Mouse (Mus musculus): ENCODE data around the gene Senp5. TPM values are rescaled to one million over a fixed set of nuclear protein-coding genes. Genes with fewer than 3 reads are reported as not detected.

Senp5 gene
- polyA plus RNA-seq, 1 experiment from 2014 or later = 10.9 TPM

DNA sequence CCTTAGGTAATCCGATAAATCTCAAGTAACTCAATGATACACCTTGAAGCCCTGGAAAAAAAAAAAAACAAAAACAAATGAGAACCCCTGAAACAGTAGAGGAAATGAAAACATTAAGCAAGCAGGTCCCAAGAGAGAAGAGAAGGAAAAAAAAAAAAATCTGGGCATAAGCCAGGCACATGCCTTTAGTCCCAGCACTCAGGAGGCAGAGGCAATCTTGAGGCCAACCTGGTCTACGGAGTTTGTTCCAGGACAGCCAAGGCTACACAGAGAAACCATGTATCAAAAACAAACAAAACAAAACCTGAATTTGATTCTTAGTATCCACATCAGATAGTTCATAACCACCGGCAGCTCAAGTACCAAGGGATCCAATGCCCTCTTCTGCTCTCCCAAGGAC, 1.6 kb upstream of the Senp5 start:
- H3K9ac ChIP-seq = no peak overlapping the region
- ATAC-seq (ENCODE audit: insufficient read depth) = no peak
- WGBS = 95% methylated on average over 3 of the region's 3 CpGs
- 0 out of 2 replicates have a peak, but pooled peaks cover 5% of the 10 kb centered on the region for H3K4me1 ChIP-seq (ENCODE audit: insufficient read depth)
- no peak overlapping the region for H3K27ac ChIP-seq (ENCODE audit: low read depth)
- H3K36me3 ChIP-seq (ENCODE audit: insufficient read depth) = peaks cover 2% of the 10 kb centered on the region; the same call in 1 of the 2 replicates
- no peaks in the 10 kb centered on the region for H3K27me3 ChIP-seq (ENCODE audit: insufficient read depth, low read length)
- no peak overlapping the region for H3K4me3 ChIP-seq (ENCODE audit: low read depth, low read length)
- no peak for TF ChIP-seq CTCF (IDR thresholded peaks at IDR 0.05; ENCODE audit: low read depth)
- no peak for DNase-seq
- H3K9me3 ChIP-seq (ENCODE audit: low read depth, low read length) = no peaks in the 10 kb centered on the region
- H3K4me2 ChIP-seq = no peak overlapping the region

DNA sequence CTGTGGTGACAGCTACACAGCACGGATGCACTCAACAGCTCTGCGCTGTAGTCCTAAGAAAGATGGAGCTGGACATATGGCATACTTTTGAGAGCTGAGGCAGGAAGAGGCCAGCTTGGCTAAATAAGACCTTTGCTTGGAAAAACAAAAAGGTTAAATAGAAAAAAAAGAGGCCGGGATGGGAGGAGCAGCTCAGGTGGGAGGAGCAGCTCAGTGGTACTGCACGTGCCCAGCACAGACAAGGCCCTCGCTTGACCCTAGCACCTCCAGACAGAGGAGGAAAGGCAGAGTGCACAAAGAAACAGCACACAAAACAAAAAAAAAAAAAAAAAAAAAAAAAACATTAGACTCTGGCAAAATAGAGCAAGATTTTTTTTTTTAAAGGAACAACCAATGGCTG, 6.7 kb downstream of the Senp5 start:
- no peak overlapping the region for H3K4me2 ChIP-seq
- DNase-seq = no peak
- H3K27me3 ChIP-seq (ENCODE audit: insufficient read depth, low read length) = no peaks in the 10 kb centered on the region
- WGBS = 86% methylated on average over 5 of the region's 5 CpGs
- H3K9ac ChIP-seq = no peak overlapping the region
- H3K4me3 ChIP-seq (ENCODE audit: low read depth, low read length) = no peak overlapping the region
- H3K27ac ChIP-seq (ENCODE audit: low read depth) = no peak overlapping the region
- H3K36me3 ChIP-seq (ENCODE audit: insufficient read depth) = peaks cover 17% of the 10 kb centered on the region; the same call in 1 of the 2 replicates
- no peaks in the 10 kb centered on the region for H3K9me3 ChIP-seq (ENCODE audit: low read depth, low read length)
- no peaks in the 10 kb centered on the region for H3K4me1 ChIP-seq (ENCODE audit: insufficient read depth)
- TF ChIP-seq CTCF (IDR thresholded peaks at IDR 0.05; ENCODE audit: low read depth) = no peak
- no peak for ATAC-seq (ENCODE audit: insufficient read depth)

DNA sequence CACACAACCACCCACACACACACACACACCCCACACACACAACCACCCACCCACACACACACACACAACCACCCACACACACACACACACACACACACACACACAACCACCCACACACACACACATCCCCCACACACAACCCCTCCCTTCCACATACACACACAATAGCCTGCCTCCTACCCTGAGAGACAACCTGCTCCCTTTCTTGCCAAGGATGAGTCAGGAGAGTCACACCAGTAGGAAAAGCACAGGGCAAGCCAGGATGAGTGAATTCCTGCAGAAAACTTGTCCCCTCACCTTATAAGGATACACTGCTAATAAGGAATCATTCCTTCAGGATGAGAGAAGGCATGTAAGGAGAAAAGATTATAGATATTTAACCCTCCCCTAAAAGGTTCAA, 9.1 kb downstream of the Senp5 start:
- Histone ChIP-seq H3K27ac (ENCODE audit: low read depth) (no peak overlapping the region), H3K4me1 (ENCODE audit: insufficient read depth) (no peaks in the 10 kb centered on the region), H3K36me3 (ENCODE audit: insufficient read depth) (peaks cover 25% of the 10 kb centered on the region), H3K9me3 (ENCODE audit: low read depth, low read length) (no peaks in the 10 kb centered on the region), H3K9ac (no peak overlapping the region), H3K4me3 (ENCODE audit: low read depth, low read length) (no peak overlapping the region), H3K27me3 (ENCODE audit: insufficient read depth, low read length) (no peaks in the 10 kb centered on the region), H3K4me2 (no peak overlapping the region)
- no peak for DNase-seq
- TF ChIP-seq CTCF (IDR thresholded peaks at IDR 0.05; ENCODE audit: low read depth) = no peak
- ATAC-seq (ENCODE audit: insufficient read depth) = no peak

DNA sequence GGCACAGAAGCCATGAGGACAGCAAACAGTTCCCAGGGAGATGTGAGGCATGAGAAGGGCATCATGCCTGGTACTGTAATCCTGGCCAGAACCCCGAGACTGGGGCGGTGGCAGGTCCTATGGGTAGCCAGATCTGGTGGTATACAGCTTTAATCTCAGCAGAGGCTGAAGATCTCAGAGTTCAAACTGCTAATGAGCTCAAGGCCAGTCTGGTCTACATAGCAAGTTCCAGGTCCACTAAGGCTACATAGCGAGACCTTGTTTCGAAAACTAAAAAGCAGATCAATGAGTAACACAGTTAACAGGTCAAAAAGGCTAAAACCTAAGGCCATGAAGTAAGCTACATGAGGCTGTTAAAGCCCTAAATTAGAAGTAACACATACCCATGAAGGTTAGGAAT, 9.9 kb downstream of the Senp5 start:
- no peak for TF ChIP-seq CTCF (IDR thresholded peaks at IDR 0.05; ENCODE audit: low read depth)
- Histone ChIP-seq H3K4me2 (no peak overlapping the region), H3K4me3 (ENCODE audit: low read depth, low read length) (no peak overlapping the region), H3K9ac (no peak overlapping the region), H3K27me3 (ENCODE audit: insufficient read depth, low read length) (no peaks in the 10 kb centered on the region), H3K27ac (ENCODE audit: low read depth) (no peak overlapping the region), H3K9me3 (ENCODE audit: low read depth, low read length) (no peaks in the 10 kb centered on the region), H3K4me1 (ENCODE audit: insufficient read depth) (no peaks in the 10 kb centered on the region), H3K36me3 (ENCODE audit: insufficient read depth) (peaks cover 30% of the 10 kb centered on the region)
- 95% methylated on average over 4 of the region's 4 CpGs for WGBS
- no peak for ATAC-seq (ENCODE audit: insufficient read depth)
- DNase-seq = no peak

DNA sequence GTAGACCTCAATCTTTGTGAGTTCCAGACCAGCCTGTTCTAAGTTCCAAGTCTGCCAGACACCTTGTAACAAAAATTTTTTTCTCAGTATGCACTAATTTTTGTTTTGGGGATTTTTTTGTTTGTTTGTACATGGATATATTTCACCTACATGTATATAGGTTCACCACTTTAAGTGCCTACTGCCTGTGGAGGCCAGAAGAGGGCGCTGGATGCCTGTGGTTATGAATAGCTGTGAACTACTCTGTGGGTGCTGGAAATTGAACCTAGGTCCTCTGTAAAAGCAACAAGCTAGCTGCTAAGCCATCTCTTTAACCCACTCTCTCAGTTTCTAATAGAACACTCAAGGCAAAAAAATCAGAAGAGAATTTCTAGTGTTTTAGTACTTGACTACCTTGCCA, 11.0 kb downstream of the Senp5 start:
- peaks cover 39% of the 10 kb centered on the region for H3K36me3 ChIP-seq (ENCODE audit: insufficient read depth)
- H3K9ac ChIP-seq = no peak overlapping the region
- 0 out of 2 replicates have a peak, but pooled peaks have one; percentile 9 for TF ChIP-seq CTCF (IDR thresholded peaks at IDR 0.05; ENCODE audit: low read depth)
- no peaks in the 10 kb centered on the region for H3K27me3 ChIP-seq (ENCODE audit: insufficient read depth, low read length)
- no peak overlapping the region for H3K27ac ChIP-seq (ENCODE audit: low read depth)
- no peak overlapping the region for H3K4me3 ChIP-seq (ENCODE audit: low read depth, low read length)
- no peaks in the 10 kb centered on the region for H3K4me1 ChIP-seq (ENCODE audit: insufficient read depth)
- H3K9me3 ChIP-seq (ENCODE audit: low read depth, low read length) = no peaks in the 10 kb centered on the region
- DNase-seq = no peak
- ATAC-seq (ENCODE audit: insufficient read depth) = no peak
- no peak overlapping the region for H3K4me2 ChIP-seq
- WGBS = 34% methylated on average over 1 of the region's 1 CpGs

DNA sequence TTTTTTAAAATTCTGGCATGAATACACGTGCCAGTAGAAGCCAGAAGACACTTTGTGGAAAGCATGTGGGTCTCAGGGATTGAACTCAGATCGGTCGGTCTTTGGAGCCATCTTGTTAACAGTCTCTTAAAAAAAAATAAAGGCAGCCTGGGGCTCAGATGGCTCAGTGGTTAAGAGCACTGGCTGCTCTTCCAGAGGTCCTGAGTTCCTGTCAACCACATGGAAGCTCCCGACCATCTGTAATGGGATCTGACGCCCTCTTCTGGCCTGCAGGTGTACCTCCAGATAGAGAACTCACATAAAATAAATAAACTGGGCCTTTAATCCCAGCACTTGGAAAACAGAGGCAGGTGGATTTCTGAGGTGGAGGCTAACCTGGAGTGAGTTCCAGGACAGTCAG, 22.1 kb downstream of the Senp5 start:
- H3K4me1 ChIP-seq (ENCODE audit: insufficient read depth) = no peaks in the 10 kb centered on the region
- H3K4me3 ChIP-seq (ENCODE audit: low read depth, low read length) = no peak overlapping the region
- no peak for DNase-seq
- no peaks in the 10 kb centered on the region for H3K9me3 ChIP-seq (ENCODE audit: low read depth, low read length)
- ATAC-seq (ENCODE audit: insufficient read depth) = no peak
- H3K27ac ChIP-seq (ENCODE audit: low read depth) = no peak overlapping the region
- no peak overlapping the region for H3K9ac ChIP-seq
- peaks cover 54% of the 10 kb centered on the region for H3K36me3 ChIP-seq (ENCODE audit: insufficient read depth)
- no peaks in the 10 kb centered on the region for H3K27me3 ChIP-seq (ENCODE audit: insufficient read depth, low read length)
- TF ChIP-seq CTCF (IDR thresholded peaks at IDR 0.05; ENCODE audit: low read depth) = no peak
- no peak overlapping the region for H3K4me2 ChIP-seq
- 74% methylated on average over 5 of the region's 5 CpGs for WGBS

DNA sequence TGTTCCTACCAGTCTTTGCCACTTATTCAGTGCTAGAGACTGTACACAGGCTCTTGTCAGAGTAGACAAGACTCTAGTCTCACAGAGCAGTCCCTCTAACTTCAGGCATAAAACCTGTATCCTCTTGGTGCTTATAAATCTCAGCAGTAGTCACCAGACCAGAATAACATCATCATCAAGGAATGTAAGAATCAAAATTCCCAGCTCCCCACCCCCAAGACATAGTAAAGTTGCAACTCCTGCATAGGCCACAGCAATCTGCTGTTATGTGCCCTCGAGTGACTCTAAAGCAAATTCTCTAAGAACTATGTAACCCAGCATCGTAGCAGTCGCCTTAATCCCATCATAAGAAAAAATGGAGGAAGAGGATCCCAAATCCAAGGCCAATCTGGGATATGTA, 23.6 kb downstream of the Senp5 start:
- no peak for TF ChIP-seq CTCF (IDR thresholded peaks at IDR 0.05; ENCODE audit: low read depth)
- DNase-seq (no peak), ATAC-seq (ENCODE audit: insufficient read depth) (no peak)
- no peaks in the 10 kb centered on the region for H3K27me3 ChIP-seq (ENCODE audit: insufficient read depth, low read length)
- no peak overlapping the region for H3K4me3 ChIP-seq (ENCODE audit: low read depth, low read length)
- H3K27ac ChIP-seq (ENCODE audit: low read depth) = no peak overlapping the region
- H3K36me3 ChIP-seq (ENCODE audit: insufficient read depth) = peaks cover 54% of the 10 kb centered on the region
- 92% methylated on average over 3 of the region's 3 CpGs for WGBS
- no peak overlapping the region for H3K4me2 ChIP-seq
- no peaks in the 10 kb centered on the region for H3K9me3 ChIP-seq (ENCODE audit: low read depth, low read length)
- H3K9ac ChIP-seq = no peak overlapping the region
- no peaks in the 10 kb centered on the region for H3K4me1 ChIP-seq (ENCODE audit: insufficient read depth)

DNA sequence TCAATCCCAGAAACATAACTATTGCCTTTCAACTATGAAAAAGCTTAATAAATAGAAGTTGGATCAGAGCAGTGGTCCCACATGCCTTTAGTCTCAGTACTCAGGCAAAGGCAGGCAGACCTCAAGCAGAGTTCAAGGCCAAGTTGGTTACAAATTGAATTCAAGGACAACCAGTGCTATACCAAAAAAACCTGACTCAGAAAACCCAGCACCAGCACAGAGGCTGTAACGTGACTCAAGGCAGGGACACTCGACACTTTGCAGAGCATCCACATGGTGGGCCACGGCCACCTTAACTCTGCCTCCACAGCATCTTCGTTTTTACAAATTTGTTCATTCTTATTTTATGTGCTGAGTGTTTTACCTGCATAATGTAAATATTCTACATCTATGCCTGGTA, 27.8 kb downstream of the Senp5 start:
- Histone ChIP-seq H3K9me3 (ENCODE audit: low read depth, low read length) (no peaks in the 10 kb centered on the region), H3K4me2 (no peak overlapping the region), H3K27me3 (ENCODE audit: insufficient read depth, low read length) (no peaks in the 10 kb centered on the region), H3K36me3 (ENCODE audit: insufficient read depth) (peaks cover 53% of the 10 kb centered on the region), H3K27ac (ENCODE audit: low read depth) (no peak overlapping the region), H3K4me1 (ENCODE audit: insufficient read depth) (no peaks in the 10 kb centered on the region), H3K4me3 (ENCODE audit: low read depth, low read length) (no peak overlapping the region), H3K9ac (no peak overlapping the region)
- no peak for DNase-seq
- 87% methylated on average over 4 of the region's 4 CpGs for WGBS
- no peak for ATAC-seq (ENCODE audit: insufficient read depth)
- TF ChIP-seq CTCF (IDR thresholded peaks at IDR 0.05; ENCODE audit: low read depth) = no peak

Data from lung, embryonic 14.5 days (tissue).